9 mouse cellular contexts compared by ENCODE assay signal in genomic region chr13:52711713-52712369, GRCm38 (mm10).
A peak's percentile ranks its signal among the peaks of the same experiment; 100 is the strongest.
DNase-seq lines count a peak whose midpoint lies in the region; ATAC-seq lines count a peak whose summit lies in the region.
"Had no signal": no experiment of that assay in that cellular context is flagged by ENCODE, and none has a peak within 500 bp of the region (broad histone marks: within the 10 kb centered on the region; RNA-seq: fewer than 3 reads in every experiment).

No protein-coding gene starts in this region.

- H3K27ac ChIP-seq in embryonic facial prominence, embryonic 15.5 days (replicated peaks): no peak overlapping the region
- no peak overlapping the region for H3K27ac ChIP-seq in heart, embryonic 15.5 days
- H3K27ac ChIP-seq in liver, embryonic 13.5 days: no peak overlapping the region
- H3K27ac ChIP-seq in neural tube, embryonic 13.5 days (replicated peaks): no peak overlapping the region

- no peak overlapping the region for H3K4me3 ChIP-seq in embryonic facial prominence, embryonic 15.5 days (replicated peaks)
- no peak overlapping the region for H3K4me3 ChIP-seq in heart, embryonic 15.5 days
- no peak overlapping the region for H3K4me3 ChIP-seq in liver, embryonic 13.5 days (replicated peaks)
- H3K4me3 ChIP-seq in neural tube, embryonic 13.5 days: no peak overlapping the region
- H3K4me3 ChIP-seq: erythroblast, embryonic 14.5 days had no signal

- 21% methylated on average over 9 of the region's 9 CpGs for WGBS in embryonic facial prominence, embryonic 15.5 days
- WGBS in heart, embryonic 15.5 days: 30% methylated on average over 9 of the region's 9 CpGs
- 36% methylated on average over 9 of the region's 9 CpGs for WGBS in liver, embryonic 13.5 days (ENCODE audit: insufficient replicate concordance)
- WGBS in neural tube, embryonic 13.5 days: 31% methylated on average over 9 of the region's 9 CpGs

- peak; percentile 54 for ATAC-seq in embryonic facial prominence, embryonic 15.5 days (ENCODE audit: insufficient number of reproducible peaks, low FRiP score, low TSS enrichment, low read depth)
- ATAC-seq in heart, embryonic 15.5 days (replicated peaks; ENCODE audit: insufficient number of reproducible peaks, insufficient read depth, low FRiP score, low read depth): peak; percentile 53; the same call in 1 of the 2 replicates
- ATAC-seq in liver, embryonic 13.5 days (ENCODE audit: low read depth): no peak
- peak; percentile 76 for ATAC-seq in neural tube, embryonic 13.5 days (ENCODE audit: low read depth)

- no peak overlapping the region for H3K4me2 ChIP-seq in embryonic facial prominence, embryonic 15.5 days (replicated peaks)
- H3K4me2 ChIP-seq in heart, embryonic 15.5 days: no peak overlapping the region
- H3K4me2 ChIP-seq in liver, embryonic 13.5 days: no peak overlapping the region
- no peak overlapping the region for H3K4me2 ChIP-seq in neural tube, embryonic 13.5 days

- DNase-seq in CD4-positive helper T cell, adult 2 months (ENCODE audit: low read depth, low spot score): peak; percentile 80
- peak; percentile 30 to 69 for DNase-seq in adrenal gland, postnatal 4 days (ENCODE audit: low spot score in 2 of 2)
- peak; percentile 88 for DNase-seq in kidney, postnatal 10 days
- peak; percentile 42 for DNase-seq in liver, embryonic 13.5 days
- peak; percentile 54 for DNase-seq in telencephalon, adult 2 months (ENCODE audit: low read depth, low spot score)

- H3K27me3 ChIP-seq in embryonic facial prominence, embryonic 15.5 days: no peaks in the 10 kb centered on the region
- 0 out of 2 replicates have a peak, but pooled peaks cover 3% of the 10 kb centered on the region for H3K27me3 ChIP-seq in heart, embryonic 15.5 days
- no peaks in the 10 kb centered on the region for H3K27me3 ChIP-seq in liver, embryonic 13.5 days
- H3K27me3 ChIP-seq in neural tube, embryonic 13.5 days: no peaks in the 10 kb centered on the region

- no peaks in the 10 kb centered on the region for H3K9me3 ChIP-seq in embryonic facial prominence, embryonic 15.5 days (replicated peaks)
- H3K9me3 ChIP-seq in heart, embryonic 15.5 days (replicated peaks): no peaks in the 10 kb centered on the region
- H3K9me3 ChIP-seq in liver, embryonic 13.5 days (replicated peaks): no peaks in the 10 kb centered on the region
- no peaks in the 10 kb centered on the region for H3K9me3 ChIP-seq in neural tube, embryonic 13.5 days

- H3K9ac ChIP-seq in embryonic facial prominence, embryonic 15.5 days: no peak overlapping the region
- no peak overlapping the region for H3K9ac ChIP-seq in heart, embryonic 15.5 days
- H3K9ac ChIP-seq in liver, embryonic 13.5 days: no peak overlapping the region
- H3K9ac ChIP-seq in neural tube, embryonic 13.5 days: no peak overlapping the region

- 0 out of 2 replicates have a peak, but pooled peaks cover 2% of the 10 kb centered on the region for H3K4me1 ChIP-seq in embryonic facial prominence, embryonic 15.5 days
- H3K4me1 ChIP-seq in heart, embryonic 15.5 days (replicated peaks): no peaks in the 10 kb centered on the region
- H3K4me1 ChIP-seq in liver, embryonic 13.5 days (replicated peaks): no peaks in the 10 kb centered on the region
- H3K4me1 ChIP-seq in neural tube, embryonic 13.5 days (replicated peaks): no peaks in the 10 kb centered on the region

- H3K36me3 ChIP-seq in embryonic facial prominence, embryonic 15.5 days: no peaks in the 10 kb centered on the region
- no peaks in the 10 kb centered on the region for H3K36me3 ChIP-seq in heart, embryonic 15.5 days
- no peaks in the 10 kb centered on the region for H3K36me3 ChIP-seq in liver, embryonic 13.5 days
- no peaks in the 10 kb centered on the region for H3K36me3 ChIP-seq in neural tube, embryonic 13.5 days
